Mouse (Mus musculus): ENCODE measurements around the gene Mobp.
"Not testable (repeated sequence)": the region's sequence is repeated elsewhere in the genome, so short reads cannot be mapped to it uniquely, and the experiment has no call there.

Gene Mobp

GRCm38 (mm10) chr9:120149222-120149828, at the start of gene Mobp:
Gene Mobp, plus strand, starts transcription at chr9:120149707.
- DNase-seq (ENCODE audit: low read depth, low spot score) = no peak

DNA sequence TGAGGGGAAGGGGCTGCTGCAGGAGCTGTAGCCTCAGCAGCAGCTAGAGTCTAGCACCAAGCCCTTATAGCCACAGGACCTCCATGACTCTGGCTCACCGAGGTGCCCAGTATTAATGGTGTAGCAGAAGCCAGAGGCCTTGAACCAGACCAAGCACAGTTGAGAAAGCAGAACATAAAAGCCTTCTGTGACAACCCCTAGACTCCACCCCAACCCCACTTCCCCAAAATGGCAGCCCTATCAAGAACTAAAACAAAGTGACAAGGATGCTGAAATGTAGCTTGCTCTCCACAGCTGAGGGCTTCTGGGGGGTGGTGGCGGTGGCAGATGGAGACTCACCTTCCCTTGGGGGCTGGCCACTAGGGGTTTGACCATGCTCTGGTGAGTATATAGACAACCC, 48.3 kb upstream of the Mobp start:
- no peak for DNase-seq (ENCODE audit: low read depth, low spot score)

DNA sequence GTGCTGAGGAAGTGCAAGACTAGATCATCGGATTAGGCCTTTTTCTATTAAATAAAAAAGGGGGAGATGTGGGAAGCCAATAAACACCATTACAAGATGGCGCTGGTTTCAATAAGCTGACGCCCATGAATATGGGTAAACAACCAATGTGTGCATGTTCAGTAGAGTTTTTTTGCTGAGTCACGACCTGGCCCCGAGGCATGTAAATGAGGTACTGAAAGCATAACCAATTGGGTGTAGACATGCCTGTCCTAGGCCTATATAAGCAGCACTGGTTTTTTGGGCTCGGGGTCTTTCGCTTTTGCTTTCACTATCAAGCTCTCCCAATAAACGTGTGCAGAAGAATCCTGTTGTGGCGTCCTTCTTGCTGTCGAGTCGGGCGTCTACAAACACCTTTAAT, 40.6 kb upstream of the Mobp start:
- DNase-seq (ENCODE audit: low read depth, low spot score) = not testable (repeated sequence)

DNA sequence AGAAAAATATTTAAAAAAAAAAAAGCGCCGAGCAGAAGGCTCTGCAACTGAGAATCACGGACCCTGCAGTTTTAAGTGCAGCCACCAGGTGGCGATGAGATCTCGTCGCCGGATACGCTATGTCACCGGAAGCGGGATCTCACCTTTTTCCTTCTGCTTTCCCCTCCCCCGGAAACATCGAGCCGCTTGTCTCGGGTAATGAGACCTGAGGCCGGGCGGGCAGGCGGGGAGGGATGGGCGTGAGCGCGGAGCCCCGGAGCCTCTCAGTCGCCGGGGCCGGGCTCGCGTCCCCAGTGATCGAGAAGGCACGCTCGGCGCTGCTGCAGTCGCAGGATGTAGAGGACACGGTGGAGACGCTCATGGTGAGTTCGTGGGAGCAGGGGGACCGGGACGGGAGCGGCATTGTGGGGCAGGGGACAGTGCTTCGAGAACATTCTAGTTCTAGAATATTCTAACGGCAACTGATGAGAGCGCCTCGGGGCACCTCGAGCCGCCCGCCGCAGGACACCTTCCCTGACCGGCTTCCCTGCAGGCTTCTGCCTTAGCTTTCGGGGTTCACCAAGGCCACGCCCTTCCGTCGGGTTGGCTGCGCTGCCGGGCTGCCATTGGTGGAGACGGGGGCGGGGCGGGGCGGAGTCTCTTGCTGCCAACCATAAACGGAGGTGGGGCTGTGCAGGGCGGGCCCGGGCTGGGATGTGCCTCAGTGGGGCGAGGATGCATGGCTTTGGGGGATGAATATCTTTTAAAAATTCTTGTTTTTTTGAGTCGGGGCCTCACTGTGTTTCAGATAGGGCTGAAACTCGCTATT, 39.1 kb upstream of the Mobp start, which contains the start of gene Slc25a38:
Gene Slc25a38, plus strand, starts transcription at position 164 of the 808 bp plus-strand sequence.
- DNase-seq (ENCODE audit: low read depth, low spot score) = peak; percentile 84

DNA sequence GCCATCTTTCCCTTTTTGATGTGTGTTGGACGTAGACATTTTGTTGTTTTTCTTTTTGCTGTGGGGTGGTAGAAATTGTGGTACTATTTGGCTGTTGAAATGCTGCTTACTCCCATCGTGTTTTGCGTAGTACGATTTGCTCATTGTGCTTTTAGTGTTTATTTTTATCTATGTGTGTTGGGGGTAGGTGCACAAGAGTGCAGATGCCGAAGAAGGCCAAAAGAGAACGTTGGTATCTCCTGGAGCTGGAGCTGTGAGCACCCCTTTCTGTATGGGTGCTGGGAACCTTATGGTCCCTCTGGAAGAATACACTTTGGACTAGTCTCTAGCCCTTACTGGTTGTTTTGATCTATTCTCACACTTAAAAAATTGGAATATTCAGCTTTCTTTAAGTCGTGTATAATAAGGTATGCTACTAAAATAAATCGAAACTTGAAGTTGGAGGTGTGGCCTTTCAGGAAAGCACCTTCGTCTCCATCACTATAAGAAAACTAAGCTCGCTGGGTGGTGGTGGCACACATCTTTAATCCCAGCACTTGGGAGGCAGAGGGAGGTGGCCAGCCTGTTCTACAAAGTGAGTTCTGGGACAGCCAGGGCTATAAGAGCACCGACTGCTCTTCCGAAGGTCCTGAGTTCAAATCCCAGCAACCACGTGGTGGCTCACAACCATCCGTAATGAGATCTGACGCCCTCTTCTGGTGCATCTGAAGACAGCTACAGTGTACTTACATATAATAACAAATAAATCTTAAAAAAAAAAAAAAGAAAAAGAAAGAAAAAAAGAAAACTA, 38.2 kb upstream of the Mobp start:
- no peak for DNase-seq (ENCODE audit: low read depth, low spot score)

- DNase-seq (ENCODE audit: low read depth, low spot score) = no peak
These were observed 37.0 kb upstream of the Mobp start for GRCm38 (mm10) chr9:120112472-120112871.

GRCm38 (mm10) chr9:120113456-120113855, 36.1 kb upstream of the Mobp start:
- no peak for DNase-seq (ENCODE audit: low read depth, low spot score)

DNA sequence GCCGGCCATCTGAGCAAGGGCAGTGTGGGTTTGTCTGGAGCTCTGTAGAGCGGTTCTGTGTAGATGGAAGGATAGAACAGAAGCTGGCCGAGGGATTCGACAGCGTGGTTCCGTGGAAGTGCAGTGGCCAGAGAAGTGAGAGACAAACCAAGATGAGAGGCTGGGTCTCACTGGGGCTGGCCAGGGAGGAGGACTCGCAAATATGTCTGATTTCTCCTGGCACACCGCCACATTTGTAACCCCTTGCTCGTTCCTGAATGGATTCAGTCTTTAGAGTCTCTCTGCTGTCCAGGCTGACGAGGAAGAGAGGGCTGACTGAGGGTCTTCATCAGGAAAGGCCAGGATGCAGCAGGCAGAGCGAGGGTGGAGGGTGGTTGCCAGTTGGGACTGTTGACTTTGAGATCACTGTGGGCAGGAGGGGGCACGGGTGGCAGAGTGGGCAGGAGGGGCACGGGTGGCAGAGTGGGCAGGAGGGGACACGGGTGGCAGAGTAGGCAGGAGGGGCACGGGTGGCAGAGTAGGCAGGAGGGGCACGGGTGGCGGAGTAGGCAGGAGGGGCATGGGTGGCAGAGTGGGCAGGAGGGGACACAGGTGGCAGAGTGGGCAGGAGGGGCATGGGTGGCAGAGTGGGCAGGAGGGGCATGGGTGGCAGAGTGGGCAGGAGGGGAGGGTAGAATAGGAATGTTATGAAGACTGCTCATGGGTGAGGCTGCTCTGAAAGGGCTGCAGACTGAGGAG, 35.3 kb upstream of the Mobp start:
- DNase-seq (ENCODE audit: low read depth, low spot score) = no peak

- DNase-seq (ENCODE audit: low read depth, low spot score) = no peak
These were observed 34.7 kb upstream of the Mobp start for GRCm38 (mm10) chr9:120114789-120115151.

DNA sequence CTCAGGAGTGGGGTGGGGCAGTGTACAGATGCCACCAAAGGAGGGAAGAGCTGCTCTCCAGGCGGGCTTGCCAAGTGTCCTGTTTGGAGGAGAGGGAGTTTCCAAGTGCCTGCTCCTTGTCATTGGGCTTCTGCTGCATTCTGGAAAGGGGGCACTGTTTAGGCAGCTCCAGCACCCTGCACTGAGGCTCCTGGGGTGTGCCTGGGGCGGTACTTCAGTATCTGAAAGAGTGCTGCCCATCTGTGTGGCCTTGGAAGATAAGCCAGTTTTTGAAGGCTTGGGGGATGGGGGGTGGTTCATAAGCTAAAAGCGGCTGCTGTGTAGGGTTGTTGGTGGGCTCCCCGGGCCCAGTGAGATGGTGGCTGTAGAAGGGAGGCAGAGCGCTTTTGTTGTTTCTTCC, 33.9 kb upstream of the Mobp start:
- no peak for DNase-seq (ENCODE audit: low read depth, low spot score)

GRCm38 (mm10) chr9:120116184-120116624, 33.3 kb upstream of the Mobp start:
- no peak for DNase-seq (ENCODE audit: low read depth, low spot score)

DNA sequence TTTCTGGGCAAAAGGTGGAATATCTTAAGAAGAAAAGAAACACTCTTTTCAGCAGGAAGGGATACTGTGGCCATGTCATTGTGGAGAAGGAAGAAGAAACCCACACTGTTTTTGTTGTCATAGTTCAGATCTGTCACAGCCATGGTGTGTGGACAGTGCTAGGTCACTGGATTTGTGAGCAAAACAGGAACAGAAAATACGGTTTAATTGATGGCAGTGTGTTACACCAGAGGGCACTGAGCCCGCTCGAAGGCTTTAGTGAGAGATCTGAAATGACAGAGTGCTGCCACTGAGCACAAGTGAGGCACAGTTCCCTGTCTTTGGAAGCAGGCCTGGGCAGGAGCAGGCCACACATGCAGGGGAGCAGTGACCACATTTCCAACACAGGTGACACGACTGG, 31.3 kb upstream of the Mobp start:
- no peak for DNase-seq (ENCODE audit: low read depth, low spot score)

DNA sequence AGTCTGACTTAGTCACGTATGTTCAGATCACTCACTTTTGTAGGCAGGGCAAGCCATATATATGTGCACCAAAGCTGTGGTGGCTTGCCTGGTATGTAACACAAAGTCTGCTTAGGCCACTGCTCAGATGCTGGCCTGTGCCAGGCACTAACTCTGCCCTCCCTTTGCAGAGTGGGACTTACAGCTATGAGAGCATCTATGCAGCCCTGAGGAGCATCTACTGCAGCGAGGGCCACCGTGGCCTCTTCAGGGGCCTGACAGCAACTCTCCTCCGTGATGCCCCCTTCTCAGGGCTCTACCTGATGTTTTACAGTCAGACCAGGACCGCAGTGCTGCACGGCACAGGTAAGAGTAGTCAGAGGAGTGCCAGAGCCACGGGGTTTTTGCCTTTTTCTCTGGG, 29.0 kb upstream of the Mobp start:
- no peak for DNase-seq (ENCODE audit: low read depth, low spot score)

DNA sequence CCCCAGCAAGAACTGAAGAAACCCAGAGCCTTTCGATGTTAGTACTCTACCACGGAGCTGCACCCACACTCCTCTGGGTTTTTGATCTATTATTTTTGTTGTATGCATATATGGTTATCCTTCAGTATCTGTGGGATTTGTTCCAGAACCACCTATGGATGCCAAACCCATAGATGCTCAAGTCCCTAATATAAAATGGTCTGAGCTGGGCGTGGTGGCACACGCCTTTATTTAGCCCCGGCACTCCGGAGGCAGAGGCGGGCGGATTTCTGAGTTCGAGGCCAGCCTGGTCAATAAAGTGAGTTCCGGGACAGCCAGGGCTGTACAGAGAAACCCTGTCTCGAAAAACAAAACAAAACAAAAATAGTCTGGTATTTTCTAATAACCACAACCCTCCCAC, 22.6 kb upstream of the Mobp start:
- no peak for DNase-seq (ENCODE audit: low read depth, low spot score)

- DNase-seq (ENCODE audit: low read depth, low spot score) = peak; percentile 87
These were observed 21.8 kb upstream of the Mobp start, which contains the start of gene Rpsa for GRCm38 (mm10) chr9:120127538-120128251. Gene Rpsa, plus strand, starts transcription at chr9:120127689.

GRCm38 (mm10) chr9:120129276-120129675, 20.2 kb upstream of the Mobp start:
- no peak for DNase-seq (ENCODE audit: low read depth, low spot score)

- no peak for DNase-seq (ENCODE audit: low read depth, low spot score)
These were observed 17.7 kb upstream of the Mobp start for GRCm38 (mm10) chr9:120131784-120132288.

- DNase-seq (ENCODE audit: low read depth, low spot score) = no peak
These were observed 16.3 kb upstream of the Mobp start for GRCm38 (mm10) chr9:120132980-120133754.

DNA sequence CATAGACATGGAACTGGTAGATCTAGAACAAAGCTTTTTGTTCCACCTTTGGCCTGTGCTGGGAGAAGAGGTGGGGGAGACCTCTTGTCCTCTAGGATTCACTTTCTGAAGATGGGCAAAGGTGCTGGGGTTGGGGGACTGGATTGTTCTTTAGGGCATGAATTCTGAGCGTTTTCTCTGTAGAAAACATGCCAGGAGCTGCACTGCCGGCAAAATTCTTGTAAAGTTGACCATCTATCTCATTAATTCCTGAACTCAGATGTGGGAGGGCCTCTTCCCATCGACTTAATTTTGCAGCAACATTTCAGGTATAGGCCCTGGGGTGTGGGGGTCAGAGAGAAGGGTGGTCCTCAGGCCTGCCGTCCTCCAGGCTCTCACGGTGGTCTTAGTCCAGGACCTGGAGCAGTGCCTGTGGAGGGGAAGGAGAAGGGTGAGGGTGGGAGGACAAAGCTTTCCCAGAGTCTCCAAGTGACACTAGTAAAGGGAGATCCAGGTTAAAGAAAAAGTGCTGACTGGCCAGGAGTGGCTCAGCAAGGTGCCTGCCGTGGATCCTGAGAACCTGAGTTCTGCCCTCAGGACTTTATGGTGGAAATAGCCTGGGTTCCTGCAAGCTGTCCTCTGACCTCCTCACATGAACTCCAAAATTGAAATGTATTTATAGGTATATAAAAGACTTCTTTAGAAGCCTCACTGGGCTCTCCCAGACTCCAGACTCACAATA, 15.6 kb upstream of the Mobp start:
- DNase-seq (ENCODE audit: low read depth, low spot score) = no peak
